Mouse (Mus musculus): Measurements from ENCODE around the gene Phlpp1.

- TF ChIP-seq EP300 (IDR thresholded peaks at IDR 0.05; ENCODE audit: low read depth) (no peak), CTCF (IDR thresholded peaks at IDR 0.05; ENCODE audit: low read depth) (no peak)
These were observed 221.5 kb downstream of the Phlpp1 start for GRCm38 (mm10) chr1:106393072-106393471.
